Mouse (Mus musculus) left cerebral cortex, adult 2 months (tissue): Measurements from ENCODE around the gene Il18r1. TPM values are rescaled to one million over a fixed set of nuclear protein-coding genes. Genes with fewer than 3 reads are reported as not detected.

Experiments used
- DNase-seq, 2 experiments: peaks; one replicate each; pipeline ENCODE4 v3.0.0; 2021 to 2022; ENCODE audit warnings: low spot score in 2 of 2, mixed read lengths in 1 of 2; ENCODE audit errors: extremely low spot score in 1 of 2
- H3K27ac ChIP-seq: fragments of 200-600 bp; 2 replicates; pipeline ENCODE4 v1.8.1; 2022
- H3K4me3 ChIP-seq: fragments of 200-600 bp; 2 replicates; pipeline ENCODE4 v1.8.1; 2022
- CTCF ChIP-seq: fragments of 200-600 bp; IDR thresholded peaks from 2 replicates; pipeline ENCODE4 v1.8.1; 2022; ENCODE audit warnings: antibody characterized with exemption, mild to moderate bottlenecking, moderate library complexity
- intact Hi-C: fragments of 180-260 bp; cut with DNase I; formaldehyde crosslinking; loops from one replicate; pipeline ENCODE4 v1.15.1; 2025
- total RNA-seq, 2 experiments: library from RNA; stranded (reverse); gene quantifications; 2 replicates each; pipeline ENCODE4 v1.2.3; 2021

Il18r1 gene
- total RNA-seq, 2 experiments from 2014 or later, result not detected

DNA sequence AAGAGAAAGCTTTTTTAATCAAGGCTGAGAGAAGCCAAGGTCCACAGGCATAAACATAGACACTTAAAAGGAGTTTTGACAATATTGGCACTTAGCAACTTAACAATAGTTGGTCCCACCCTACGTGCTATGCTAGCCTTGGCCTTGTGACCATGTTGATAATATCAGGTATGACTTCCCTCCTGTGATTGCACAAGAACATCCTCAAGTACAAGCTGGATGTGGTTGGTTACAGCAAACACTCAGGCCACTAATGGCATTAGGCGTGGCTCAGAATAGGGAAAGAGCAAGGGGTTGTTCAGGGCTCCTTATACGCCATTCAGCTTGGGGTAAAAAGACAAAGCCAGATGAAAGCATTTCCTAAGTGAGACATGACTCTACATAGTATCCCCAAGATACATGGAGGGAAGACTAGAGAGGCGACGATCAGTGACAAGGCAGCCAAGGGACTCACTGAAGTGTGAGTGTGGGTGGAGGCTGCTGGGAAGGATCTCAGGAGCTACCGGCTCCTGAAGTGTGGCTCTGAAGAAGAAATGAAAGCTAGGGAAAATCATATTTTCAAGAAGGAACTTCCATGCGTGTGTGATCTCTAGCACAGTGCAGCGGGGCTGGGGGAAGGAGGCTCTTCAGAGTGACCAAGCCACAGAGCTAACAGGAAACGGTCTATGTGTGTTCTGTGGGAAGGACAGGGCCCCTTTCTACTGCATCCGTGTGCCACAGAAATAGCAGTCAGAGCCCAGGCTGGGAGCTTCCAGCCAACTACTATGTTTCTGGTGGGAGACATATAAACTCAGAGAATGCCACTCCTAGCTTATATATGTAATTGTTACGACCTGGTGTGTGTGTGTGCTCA, 36.4 kb downstream of the Il18r1 start:
- intact Hi-C loops, result no loop called here
- Histone ChIP-seq H3K4me3 (no peak overlapping the region), H3K27ac (no peak overlapping the region)
- no peak for TF ChIP-seq CTCF
- no peak for DNase-seq

DNA sequence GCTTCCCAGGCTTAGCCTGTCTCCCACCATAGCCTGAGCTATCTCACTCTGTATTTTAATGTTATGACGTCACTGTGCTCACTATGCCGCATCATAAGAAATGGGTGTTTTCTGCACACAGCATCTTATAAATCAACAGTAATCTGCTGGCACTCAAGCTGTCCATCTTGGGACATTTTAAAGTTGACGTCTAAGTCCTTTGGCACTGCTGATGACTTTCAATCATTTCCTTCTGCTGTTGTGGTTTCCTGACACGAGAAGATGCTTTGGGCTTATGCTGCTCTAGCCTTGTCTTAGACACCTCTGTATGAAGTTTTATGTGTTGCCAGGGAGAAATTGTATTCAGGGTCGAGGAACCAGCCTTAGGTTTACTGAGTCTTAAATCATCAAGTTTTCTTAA, 39.2 kb downstream of the Il18r1 start:
- H3K27ac ChIP-seq, result no peak overlapping the region
- intact Hi-C loops, result no loop called here
- DNase-seq, result no peak
- H3K4me3 ChIP-seq, result no peak overlapping the region
- TF ChIP-seq CTCF, result no peak

DNA sequence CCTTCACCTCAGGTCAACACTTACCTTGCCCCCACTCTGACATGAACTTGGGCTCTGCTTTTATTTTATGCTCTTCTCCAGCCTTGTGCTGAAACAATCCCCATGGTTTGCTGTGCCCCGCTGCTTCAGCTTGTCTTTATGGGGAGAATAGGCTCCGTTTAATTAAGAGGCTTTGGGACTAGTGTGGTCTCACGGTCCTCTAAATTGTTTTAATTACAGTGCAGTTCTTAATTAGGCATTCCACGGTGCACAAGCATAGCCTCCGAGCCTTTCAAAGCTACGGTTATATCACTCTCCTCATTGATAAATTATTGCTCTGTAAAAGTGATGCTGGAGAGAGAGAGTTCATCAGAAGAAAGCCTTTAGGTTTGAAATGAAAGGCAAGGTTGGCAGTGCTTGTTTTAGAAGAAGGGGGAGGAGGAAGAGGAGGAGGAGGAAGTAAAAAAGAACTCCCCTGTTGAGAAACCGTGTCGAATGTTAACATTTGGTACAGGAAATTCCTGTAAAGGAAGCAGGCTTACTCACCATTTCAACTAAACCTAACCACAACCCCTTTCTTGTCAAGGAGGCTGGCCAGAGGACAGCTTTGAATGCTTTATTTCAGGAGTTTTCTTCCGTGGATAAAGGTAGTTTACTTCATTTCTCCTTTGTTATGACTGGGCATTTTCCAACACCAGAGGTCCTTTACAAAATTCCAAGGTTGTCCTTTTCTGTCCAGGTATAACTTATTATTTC, 49.7 kb downstream of the Il18r1 start, which contains the start of gene Il18rap:
Gene Il18rap (plus strand): TSS at position 512 of the 735 bp plus-strand sequence.
- no peak for TF ChIP-seq CTCF
- DNase-seq, result no peak
- Histone ChIP-seq H3K4me3 (no peak within 1 kb of the TSS), H3K27ac (no peak within 1 kb of the TSS)
- intact Hi-C loops, result no loop called here

DNA sequence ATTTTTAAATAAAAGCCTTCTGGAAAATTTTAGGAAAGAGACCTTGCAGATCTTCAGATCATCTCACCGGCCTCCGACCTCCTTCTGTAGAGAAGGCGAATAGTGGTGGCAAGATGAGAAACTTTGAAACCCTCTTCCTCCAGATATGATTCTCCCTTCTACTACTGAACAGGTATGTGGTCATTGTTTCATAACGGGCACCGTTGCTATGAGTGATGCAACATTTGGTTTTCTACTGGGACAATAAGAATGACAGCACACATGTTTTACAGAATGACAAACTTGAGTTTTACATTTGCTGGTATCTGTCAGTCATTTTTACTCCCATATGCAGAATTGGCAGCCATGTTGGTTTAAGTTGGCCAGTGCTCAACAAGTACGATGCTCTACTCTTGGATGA, 51.0 kb downstream of the Il18r1 start:
- H3K27ac ChIP-seq, result no peak overlapping the region
- H3K4me3 ChIP-seq, result no peak overlapping the region
- intact Hi-C loops, result no loop called here
- DNase-seq, result no peak
- no peak for TF ChIP-seq CTCF

DNA sequence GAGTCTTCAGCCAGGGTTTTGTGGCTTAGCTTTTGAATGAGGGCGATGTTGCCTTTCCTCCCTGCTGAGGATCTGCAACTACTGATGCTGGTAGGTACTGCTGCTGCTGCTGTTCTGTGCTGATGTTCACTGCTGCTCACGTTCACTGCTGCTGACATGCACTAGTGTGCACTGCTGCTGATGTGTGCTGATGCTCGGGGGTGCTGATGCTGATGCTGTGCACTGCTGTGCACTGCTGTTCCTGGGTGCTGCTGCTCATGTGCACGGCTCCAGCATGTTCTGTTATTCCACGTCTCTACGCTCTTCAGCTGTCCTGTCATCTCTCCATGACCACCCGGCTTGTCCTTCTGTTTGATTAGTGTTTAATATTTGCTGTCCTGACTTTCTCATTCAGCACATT, 57.6 kb downstream of the Il18r1 start:
- no peak overlapping the region for H3K4me3 ChIP-seq
- no peak for DNase-seq
- TF ChIP-seq CTCF, result no peak
- no peak overlapping the region for H3K27ac ChIP-seq
- intact Hi-C loops, result no loop called here

DNA sequence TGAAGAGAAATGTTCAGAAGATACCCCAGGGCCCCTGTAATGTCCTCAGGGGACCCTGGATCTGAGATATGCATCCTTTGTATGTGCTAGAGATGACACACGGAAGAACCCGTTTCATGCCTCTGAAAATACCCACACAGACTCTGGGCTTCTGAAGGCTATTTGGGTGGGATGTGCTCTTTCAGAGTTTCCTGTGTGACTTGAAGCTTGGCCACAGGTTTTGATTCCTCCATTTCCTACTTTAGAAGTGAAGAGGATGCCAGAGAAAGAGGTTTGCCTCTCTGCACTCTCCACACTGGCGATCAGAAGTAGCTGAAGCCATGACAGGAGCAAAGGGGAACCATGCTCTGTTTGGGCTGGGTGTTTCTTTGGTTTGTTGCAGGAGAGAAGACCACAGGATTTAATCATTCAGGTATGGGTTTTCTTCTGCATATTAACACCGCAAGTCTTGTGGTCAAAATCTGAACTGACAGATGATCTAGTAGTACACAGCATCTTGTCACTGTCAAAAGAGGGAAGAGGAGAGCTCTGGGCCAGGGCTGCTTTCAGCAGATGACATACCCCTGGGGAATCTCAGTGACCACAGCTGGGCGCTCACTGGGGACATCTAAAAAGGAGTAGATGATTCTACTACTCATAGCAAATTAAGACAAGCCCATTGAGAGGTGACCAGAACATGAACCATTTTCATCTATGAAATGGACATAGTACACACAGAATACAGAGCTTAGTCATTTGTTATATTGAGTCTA, 58.8 kb downstream of the Il18r1 start:
- Histone ChIP-seq H3K27ac (no peak overlapping the region), H3K4me3 (no peak overlapping the region)
- no peak for TF ChIP-seq CTCF
- no peak for DNase-seq
- intact Hi-C loops, result no loop called here

DNA sequence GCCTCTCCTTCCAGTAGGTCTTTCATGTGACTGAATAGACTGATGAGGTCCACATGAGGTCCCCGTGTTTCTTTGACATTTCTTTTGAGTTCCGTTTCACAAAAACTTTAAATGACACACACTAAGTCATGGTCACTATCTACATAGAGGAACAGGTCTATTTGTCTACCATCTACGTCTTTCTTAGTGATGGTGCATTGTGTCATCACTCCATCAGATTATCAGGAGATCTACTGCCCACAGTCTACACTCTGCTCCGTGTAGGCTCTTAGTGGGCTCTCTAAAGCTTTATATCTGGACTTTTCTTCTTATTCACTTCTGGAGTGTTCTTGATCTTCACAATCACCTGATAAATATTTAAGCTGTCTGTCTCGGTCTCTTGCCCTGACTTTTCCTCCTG, 63.9 kb downstream of the Il18r1 start:
- intact Hi-C loops, result no loop called here
- DNase-seq, result no peak
- no peak overlapping the region for H3K4me3 ChIP-seq
- no peak overlapping the region for H3K27ac ChIP-seq
- TF ChIP-seq CTCF, result no peak

DNA sequence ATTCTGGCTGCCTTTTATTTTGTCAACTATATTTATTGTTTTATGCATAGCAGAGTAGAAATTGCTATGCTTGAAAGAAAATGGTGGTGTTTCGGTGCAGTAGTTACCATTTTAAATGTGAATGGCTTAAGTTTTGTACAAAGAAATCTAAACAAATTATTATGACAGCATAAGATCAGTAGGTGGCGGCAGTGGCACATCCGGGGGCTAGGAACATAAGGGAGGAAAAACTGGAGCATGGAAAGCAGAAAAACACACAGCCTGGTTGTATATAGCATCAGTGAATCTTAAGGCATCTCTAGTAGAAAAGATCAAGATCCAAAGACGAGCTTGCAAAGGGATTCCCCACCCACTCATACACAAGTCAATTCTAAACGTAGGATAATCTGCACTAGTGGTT, 72.2 kb downstream of the Il18r1 start:
- intact Hi-C loops, result no loop called here
- Histone ChIP-seq H3K4me3 (no peak overlapping the region), H3K27ac (no peak overlapping the region)
- peak; percentile 46 for TF ChIP-seq CTCF
- no peak for DNase-seq

DNA sequence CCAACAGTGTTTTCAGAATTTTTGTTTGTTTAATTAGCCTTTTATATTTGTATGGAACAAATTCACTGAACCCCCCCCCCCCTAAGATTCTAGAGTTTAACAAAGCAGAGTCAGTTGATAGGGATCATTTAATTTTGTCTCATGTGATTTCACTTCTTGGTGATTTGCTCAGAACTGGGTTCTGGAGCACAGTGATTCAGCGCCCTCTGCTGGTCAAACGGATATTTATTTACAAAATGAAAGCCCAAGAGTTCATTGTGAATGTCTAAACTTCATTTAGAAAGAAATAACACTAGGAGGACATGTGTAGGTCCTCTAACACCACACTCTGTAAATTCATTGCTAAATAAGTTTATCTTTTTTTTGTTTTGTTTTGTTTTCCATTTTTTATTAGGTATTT, 79.3 kb downstream of the Il18r1 start:
- H3K27ac ChIP-seq, result no peak overlapping the region
- peak; percentile 55 to 62 for DNase-seq
- intact Hi-C loops, result loop anchor here (1.0 to 5.0 kb wide), 3 partner anchors 164 to 542 kb away; no protein-coding TSS in a partner anchor
- TF ChIP-seq CTCF, result peak; percentile 79
- no peak overlapping the region for H3K4me3 ChIP-seq

DNA sequence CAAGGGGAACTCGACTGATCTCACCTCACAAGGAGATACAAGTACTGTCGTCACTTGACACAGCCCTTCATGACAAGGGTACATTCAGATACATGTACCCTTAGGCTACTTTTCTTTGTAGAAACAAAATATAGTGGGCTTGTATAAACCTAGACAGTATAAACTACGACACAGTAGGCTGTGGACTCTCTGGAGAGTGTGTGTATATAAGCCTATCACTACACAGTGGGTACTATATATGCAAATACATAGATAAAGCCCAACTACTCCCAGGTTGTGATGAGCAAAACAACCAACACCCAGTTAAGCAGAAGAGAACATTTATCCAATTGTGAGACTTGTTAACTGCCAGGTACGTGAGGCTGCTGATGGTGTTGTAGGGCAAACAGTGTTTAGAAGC, 81.3 kb downstream of the Il18r1 start:
- TF ChIP-seq CTCF, result no peak
- Histone ChIP-seq H3K4me3 (no peak overlapping the region), H3K27ac (no peak overlapping the region)
- intact Hi-C loops, result no loop called here
- no peak for DNase-seq

DNA sequence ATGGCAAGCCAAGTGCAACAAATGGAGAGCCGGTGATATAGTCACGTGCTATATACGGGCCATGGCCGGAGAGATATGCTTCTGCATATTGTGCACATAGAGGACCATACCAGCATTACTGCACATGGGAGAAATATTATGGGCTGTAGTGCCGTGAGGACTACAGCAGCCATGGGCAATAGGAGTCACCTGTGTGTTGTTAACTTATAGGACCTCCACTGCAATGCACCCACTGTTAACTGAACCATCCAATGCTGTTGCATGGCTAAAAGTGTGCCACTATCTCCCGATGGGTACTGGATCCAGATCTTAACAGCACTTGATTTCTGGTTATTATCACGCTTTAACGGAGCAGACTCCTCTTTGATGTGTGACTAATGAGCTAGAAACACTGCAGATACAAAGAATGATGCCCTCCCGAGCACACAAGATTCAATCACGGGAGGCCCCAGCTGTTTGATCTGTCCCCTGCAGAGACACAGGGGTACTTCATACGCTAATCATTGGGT, 81.8 kb downstream of the Il18r1 start:
- Histone ChIP-seq H3K27ac (no peak overlapping the region), H3K4me3 (no peak overlapping the region)
- TF ChIP-seq CTCF, result no peak
- DNase-seq, result no peak
- intact Hi-C loops, result no loop called here

DNA sequence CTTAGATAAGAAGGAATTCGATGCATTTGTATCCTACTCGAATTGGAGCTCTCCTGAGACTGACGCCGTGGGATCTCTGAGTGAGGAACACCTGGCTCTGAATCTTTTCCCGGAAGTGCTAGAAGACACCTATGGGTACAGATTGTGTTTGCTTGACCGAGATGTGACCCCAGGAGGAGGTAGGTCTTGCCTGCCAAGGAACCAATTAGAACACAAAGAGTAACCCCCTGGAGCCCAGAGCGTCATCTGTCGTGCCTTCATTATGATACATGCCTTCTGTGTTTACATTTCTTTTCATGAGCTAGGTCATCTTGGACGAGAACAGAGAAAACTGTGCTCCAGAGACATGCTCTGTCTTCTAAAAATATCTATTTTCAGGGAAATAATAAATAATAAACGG, 82.4 kb downstream of the Il18r1 start:
- Histone ChIP-seq H3K27ac (no peak overlapping the region), H3K4me3 (no peak overlapping the region)
- intact Hi-C loops, result no loop called here
- TF ChIP-seq CTCF, result no peak
- DNase-seq, result no peak

Other genes starting within 250 kb of the Il18r1 start
- gene Il1r1, start 240.5 kb upstream of the Il18r1 start, total RNA-seq, result 1 to 10 TPM; 2.5 to 3.2 TPM
- gene Il1rl2, start 140.9 kb upstream of the Il18r1 start, total RNA-seq, result 1 to 10 TPM in 1 of 2 experiments, under 1 TPM in 1; 0.68 to 1.3 TPM
- gene Il1rl1, start 36.0 kb upstream of the Il18r1 start, total RNA-seq, result under 1 TPM in 1 of 2 experiments, not detected in 1; 0.14 TPM
- gene Il18rap, start 49.8 kb downstream of the Il18r1 start, total RNA-seq, result under 1 TPM; 0.07 to 0.41 TPM
- 1 to 10 TPM in 1 of 2 experiments, under 1 TPM in 1; 0.68 to 1.0 TPM for gene Slc9a4, start 114.5 kb downstream of the Il18r1 start, total RNA-seq
- gene Slc9a2, start 215.0 kb downstream of the Il18r1 start, total RNA-seq, result 1 to 10 TPM; 3.2 to 3.6 TPM